8 mouse cellular contexts compared by ENCODE assay signal in the genomic region with DNA sequence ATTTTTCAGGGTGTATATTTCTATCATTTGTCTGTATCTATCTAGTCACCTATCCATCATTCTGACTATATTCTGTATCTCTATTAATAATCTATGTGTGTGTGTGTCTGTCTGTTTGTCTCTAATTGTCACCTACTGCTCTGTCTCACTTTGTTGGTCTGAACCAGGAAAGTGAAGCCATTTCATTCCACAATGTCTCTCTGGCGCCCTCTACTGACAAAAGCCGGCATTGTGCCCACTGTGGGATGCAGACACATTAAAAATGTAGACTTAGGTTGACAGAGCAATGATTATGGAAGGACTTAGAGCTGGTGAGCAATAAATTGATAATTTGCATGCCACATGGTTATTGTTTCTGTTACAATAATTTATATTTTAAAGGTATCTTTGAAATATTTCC. TPM values are rescaled to one million over a fixed set of nuclear protein-coding genes. Genes with fewer than 3 reads are reported as not detected.
DNase-seq lines count a peak whose midpoint lies in the region; ATAC-seq lines count a peak whose summit lies in the region.
"Had no signal": no experiment of that assay in that cellular context is flagged by ENCODE, and none has a peak within 500 bp of the region (broad histone marks: within the 10 kb centered on the region; RNA-seq: fewer than 3 reads in every experiment).

No protein-coding gene starts in this region.

- no peaks in the 10 kb centered on the region for H3K9me3 ChIP-seq in forebrain, embryonic 13.5 days (replicated peaks)
- no peaks in the 10 kb centered on the region for H3K9me3 ChIP-seq in intestine, embryonic 16.5 days (ENCODE audit: control insufficient read depth, low read length)
- H3K9me3 ChIP-seq in midbrain, embryonic 14.5 days (ENCODE audit: control insufficient read depth, low read length), result no peaks in the 10 kb centered on the region
- H3K9me3 ChIP-seq: limb, embryonic 15.5 days had no signal

- peak; percentile 50; the same call in 1 of the 2 replicates for ATAC-seq in forebrain, embryonic 13.5 days
- 0 out of 2 replicates have a peak, but pooled peaks have one; percentile 63 for ATAC-seq in intestine, embryonic 16.5 days
- ATAC-seq in midbrain, embryonic 14.5 days (ENCODE audit: low FRiP score, low TSS enrichment), result peak; percentile 62; the same call in 1 of the 2 replicates

- H3K27ac ChIP-seq in forebrain, embryonic 13.5 days, result no peak overlapping the region
- no peak overlapping the region for H3K27ac ChIP-seq in intestine, embryonic 16.5 days (ENCODE audit: low read length)
- no peak overlapping the region for H3K27ac ChIP-seq in midbrain, embryonic 14.5 days (replicated peaks; ENCODE audit: low read depth, low read length)
- H3K27ac ChIP-seq: limb, embryonic 15.5 days had no signal

- 0% methylated on average over 2 of the region's 2 CpGs for WGBS in forebrain, embryonic 13.5 days
- WGBS in intestine, embryonic 16.5 days, result 3% methylated on average over 2 of the region's 2 CpGs
- under 1% methylated on average over 2 of the region's 2 CpGs for WGBS in midbrain, embryonic 14.5 days

- DNase-seq in MN1 (ENCODE audit: low spot score), result peak; percentile 17
- DNase-seq in brain, adult 2 months (ENCODE audit: low read depth, low spot score), result peak; percentile 63
- DNase-seq in left cerebral cortex, postnatal 10 days (ENCODE audit: extremely low spot score in 1 of 2, low spot score in 2 of 2), result peak; percentile 79
- peak; percentile 93 for DNase-seq in midbrain, embryonic 14.5 days
- DNase-seq in spleen, postnatal 10 days (ENCODE audit: low spot score in 2 of 2), result peak; percentile 50 to 76

- intact Hi-C loops in left cerebral cortex, postnatal 10 days (cut with DNase I), result loop anchor here (5.0 to 10.0 kb wide), 2 partner anchors 99 to 141 kb away; no protein-coding TSS in a partner anchor

- no peak overlapping the region for H3K4me2 ChIP-seq in forebrain, embryonic 13.5 days
- no peak overlapping the region for H3K4me2 ChIP-seq in intestine, embryonic 16.5 days (ENCODE audit: low read depth, low read length)
- no peak overlapping the region for H3K4me2 ChIP-seq in midbrain, embryonic 14.5 days (ENCODE audit: low read length)
- H3K4me2 ChIP-seq: limb, embryonic 15.5 days had no signal

- H3K4me3 ChIP-seq in forebrain, embryonic 13.5 days, result no peak overlapping the region
- H3K4me3 ChIP-seq in intestine, embryonic 16.5 days (ENCODE audit: low read length), result no peak overlapping the region
- no peak overlapping the region for H3K4me3 ChIP-seq in midbrain, embryonic 14.5 days (replicated peaks; ENCODE audit: low read depth, low read length)
- H3K4me3 ChIP-seq: limb, embryonic 15.5 days had no signal

- H3K9ac ChIP-seq in forebrain, embryonic 13.5 days, result no peak overlapping the region
- no peak overlapping the region for H3K9ac ChIP-seq in intestine, embryonic 16.5 days (ENCODE audit: low read depth, low read length)
- H3K9ac ChIP-seq in midbrain, embryonic 14.5 days (replicated peaks; ENCODE audit: low read length), result no peak overlapping the region
- H3K9ac ChIP-seq: limb, embryonic 15.5 days had no signal

- no peaks in the 10 kb centered on the region for H3K27me3 ChIP-seq in forebrain, embryonic 13.5 days
- no peaks in the 10 kb centered on the region for H3K27me3 ChIP-seq in intestine, embryonic 16.5 days (replicated peaks; ENCODE audit: control insufficient read depth, insufficient read depth, low read length)
- no peaks in the 10 kb centered on the region for H3K27me3 ChIP-seq in midbrain, embryonic 14.5 days (ENCODE audit: control insufficient read depth, insufficient read depth, low read length)
- H3K27me3 ChIP-seq: limb, embryonic 15.5 days had no signal

- no peaks in the 10 kb centered on the region for H3K4me1 ChIP-seq in forebrain, embryonic 13.5 days
- H3K4me1 ChIP-seq in intestine, embryonic 16.5 days (ENCODE audit: control insufficient read depth, insufficient read depth, low read length), result no peaks in the 10 kb centered on the region
- H3K4me1 ChIP-seq in midbrain, embryonic 14.5 days (ENCODE audit: control insufficient read depth, insufficient read depth, low read length), result no peaks in the 10 kb centered on the region
- H3K4me1 ChIP-seq: limb, embryonic 15.5 days had no signal

- no peaks in the 10 kb centered on the region for H3K36me3 ChIP-seq in forebrain, embryonic 13.5 days (ENCODE audit: poor library complexity, severe bottlenecking)
- H3K36me3 ChIP-seq in intestine, embryonic 16.5 days (ENCODE audit: control insufficient read depth, insufficient read depth, low read length), result no peaks in the 10 kb centered on the region
- H3K36me3 ChIP-seq in midbrain, embryonic 14.5 days (ENCODE audit: control insufficient read depth, insufficient read depth, low read length), result no peaks in the 10 kb centered on the region
- H3K36me3 ChIP-seq: limb, embryonic 15.5 days had no signal

RNA-seq across cellular contexts. Expression of gene Serpina10, which starts 12.1 kb away (rescaled TPM):
- not detected in 2 replicates for polyA plus RNA-seq in forebrain, embryonic 13.5 days (2015; fragmentation: Nextera tagmentation; extraction: Ambion mirVana)
- 1.3 and 1.9 TPM in 2 replicates for polyA plus RNA-seq in intestine, embryonic 16.5 days (2015; fragmentation: Nextera tagmentation; extraction: Ambion mirVana)
- total RNA-seq in left cerebral cortex, postnatal 10 days (2021), result not detected
- polyA plus RNA-seq in midbrain, embryonic 14.5 days (2014; fragmentation: Nextera tagmentation; extraction: Ambion mirVana), result 0.09 TPM in 1 of 2 replicates, not detected in the other

RNA-seq across cellular contexts. Expression of gene Serpina6, which starts 13.7 kb away (rescaled TPM):
- polyA plus RNA-seq in forebrain, embryonic 13.5 days (2015; fragmentation: Nextera tagmentation; extraction: Ambion mirVana), result 0.92 TPM in 1 of 2 replicates, not detected in the other
- polyA plus RNA-seq in intestine, embryonic 16.5 days (2015; fragmentation: Nextera tagmentation; extraction: Ambion mirVana), result 53.8 and 90.3 TPM in 2 replicates
- not detected for total RNA-seq in left cerebral cortex, postnatal 10 days (2021)
- polyA plus RNA-seq in midbrain, embryonic 14.5 days (2014; fragmentation: Nextera tagmentation; extraction: Ambion mirVana), result not detected in 2 replicates

RNA-seq across cellular contexts. Expression of gene Serpina16, which starts 32.6 kb away (rescaled TPM):
- polyA plus RNA-seq in forebrain, embryonic 13.5 days (2015; fragmentation: Nextera tagmentation; extraction: Ambion mirVana), result not detected in 2 replicates
- 0.09 and 0.31 TPM in 2 replicates for polyA plus RNA-seq in intestine, embryonic 16.5 days (2015; fragmentation: Nextera tagmentation; extraction: Ambion mirVana)
- not detected for total RNA-seq in left cerebral cortex, postnatal 10 days (2021)
- polyA plus RNA-seq in midbrain, embryonic 14.5 days (2014; fragmentation: Nextera tagmentation; extraction: Ambion mirVana), result not detected in 2 replicates
- polyA plus RNA-seq: limb, embryonic 15.5 days had no signal

RNA-seq across cellular contexts. Expression of gene Serpina1f, which starts 52.0 kb away (rescaled TPM):
- polyA plus RNA-seq in forebrain, embryonic 13.5 days (2015; fragmentation: Nextera tagmentation; extraction: Ambion mirVana), result not detected in 2 replicates
- polyA plus RNA-seq in intestine, embryonic 16.5 days (2015; fragmentation: Nextera tagmentation; extraction: Ambion mirVana), result 0.12 TPM in 1 of 2 replicates, not detected in the other
- not detected for total RNA-seq in left cerebral cortex, postnatal 10 days (2021)
- not detected in 2 replicates for polyA plus RNA-seq in midbrain, embryonic 14.5 days (2014; fragmentation: Nextera tagmentation; extraction: Ambion mirVana)
- polyA plus RNA-seq: limb, embryonic 15.5 days had no signal

Comparison
In these comparisons a context has a peak if more than half of its experiments do, and no peak if none do; other contexts are left out.
1. DNase-seq: peak in every context shown above with its lines; median percentile 93 in midbrain, embryonic 14.5 days; 79 in left cerebral cortex, postnatal 10 days; 63 in brain, adult 2 months; 63 in spleen, postnatal 10 days; 17 in MN1.
2. RNA of gene Serpina6, which starts 13.7 kb away (polyA plus RNA-seq): 53.8 to 90.3 TPM in intestine, embryonic 16.5 days; 0.92 TPM in forebrain, embryonic 13.5 days and not detected in midbrain, embryonic 14.5 days; every median in the first group is over 10 times any median in the second.
3. Peak in every context shown above with its lines, with median percentiles within 50 percentile points of each other: ATAC-seq.